Mouse (Mus musculus) forelimb bud, embryonic 11.5 days (tissue): ENCODE results near the gene Lifr.

Experiments
- DNase-seq: peaks from one replicate; pipeline ENCODE4 v3.0.0-alpha.2; 2012; ENCODE audit warnings: low read depth, low spot score

The Lifr gene

DNA sequence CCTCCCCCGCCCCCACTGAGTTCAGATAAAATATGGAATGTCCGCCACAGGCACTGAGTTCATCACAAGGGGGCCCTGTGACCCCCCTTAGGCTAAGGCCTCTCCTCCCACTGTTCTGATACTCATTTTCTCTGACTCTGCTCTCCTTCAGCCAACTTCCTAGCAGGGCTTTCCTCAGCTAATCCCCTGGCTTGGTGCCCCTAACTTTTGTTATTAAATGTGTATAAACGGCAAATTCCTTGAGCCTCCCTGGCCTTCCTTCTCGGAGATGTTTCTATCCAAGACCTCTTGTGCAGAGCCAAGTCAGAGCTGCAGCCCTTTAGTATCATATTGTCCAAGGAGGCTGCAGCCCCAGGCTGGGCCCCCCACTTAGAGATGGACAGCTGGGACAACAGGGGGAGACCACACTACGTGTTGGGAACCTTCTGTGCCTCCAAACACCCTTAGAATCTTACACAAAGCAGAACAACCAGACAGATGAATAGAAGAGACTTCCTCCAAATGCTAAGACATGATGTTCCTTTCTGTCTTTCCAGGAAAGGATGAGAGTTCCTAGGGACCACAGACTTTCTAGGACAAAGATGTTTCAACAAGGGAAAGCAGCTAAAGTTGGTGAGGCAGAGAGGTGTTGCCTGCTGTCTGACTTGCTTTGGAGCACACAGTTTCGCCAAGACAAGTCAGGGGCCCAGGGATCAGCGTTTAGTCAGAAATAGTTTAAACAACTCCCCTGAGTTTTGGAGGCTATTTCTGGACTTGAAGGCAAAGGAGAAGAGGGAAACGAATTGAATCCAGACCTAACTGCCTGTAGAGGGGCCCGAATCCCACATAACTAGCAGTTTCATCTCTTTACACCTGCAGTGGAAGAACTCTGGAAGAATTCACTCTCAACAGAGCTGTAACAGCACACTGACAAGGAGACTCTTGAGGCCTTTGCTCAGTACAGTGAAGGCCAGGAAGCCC is 111.3 kb downstream of the Lifr start:
- DNase-seq = no peak

DNA sequence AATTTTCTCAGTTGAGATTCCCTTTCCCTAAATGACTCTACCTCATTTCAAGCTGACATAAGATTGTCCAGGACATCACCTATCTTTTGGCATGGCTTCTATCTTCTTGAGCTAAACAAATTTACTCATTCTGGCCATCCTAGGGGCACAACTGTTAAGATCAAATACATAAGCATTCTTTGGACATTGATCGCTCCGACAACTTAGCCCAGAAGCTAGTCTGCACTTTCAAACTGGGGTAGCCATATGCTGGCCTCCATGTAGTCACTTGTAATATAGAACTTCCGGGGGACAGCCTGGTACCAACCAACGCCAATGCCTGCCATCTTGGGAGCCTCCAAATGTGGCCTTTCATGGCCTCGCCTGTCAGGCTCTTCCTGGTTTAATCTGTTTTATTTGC is 112.6 kb downstream of the Lifr start:
- no peak for DNase-seq

DNA sequence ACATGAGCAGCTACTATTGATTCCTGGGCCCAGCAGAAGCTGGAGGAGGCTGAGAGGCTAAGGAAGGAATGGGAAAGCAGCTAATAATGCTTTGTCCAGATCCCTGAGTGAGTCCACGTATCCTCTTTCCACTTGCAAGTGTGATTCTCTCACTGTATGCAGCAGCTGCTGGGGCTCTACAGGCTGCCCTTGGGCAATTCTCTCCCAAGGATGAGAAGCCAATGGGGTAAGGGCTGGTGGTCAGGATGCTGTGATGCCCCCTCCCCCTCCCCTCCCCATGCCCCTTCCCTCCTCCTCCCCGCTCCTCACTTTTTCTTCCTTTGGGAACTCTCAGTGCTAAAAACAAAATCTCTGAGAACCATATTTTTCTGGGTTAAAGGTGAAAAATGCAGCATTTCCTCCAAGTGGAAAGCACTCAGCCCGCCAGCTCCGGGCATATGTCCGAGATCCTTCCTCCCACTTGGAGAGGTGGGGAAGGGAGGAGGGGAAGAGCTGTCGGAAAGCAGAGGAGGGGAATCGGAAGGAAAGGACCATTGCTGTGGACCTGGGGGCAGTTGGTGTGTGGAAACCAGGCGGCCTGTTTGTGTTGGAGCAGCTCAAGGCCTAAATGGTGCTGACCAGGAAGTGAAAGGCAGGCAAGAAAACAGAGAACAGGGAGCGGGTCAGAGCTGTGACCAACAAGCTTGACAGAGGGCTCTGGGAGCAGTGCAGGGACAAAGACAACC is 113.4 kb downstream of the Lifr start:
- no peak for DNase-seq

DNA sequence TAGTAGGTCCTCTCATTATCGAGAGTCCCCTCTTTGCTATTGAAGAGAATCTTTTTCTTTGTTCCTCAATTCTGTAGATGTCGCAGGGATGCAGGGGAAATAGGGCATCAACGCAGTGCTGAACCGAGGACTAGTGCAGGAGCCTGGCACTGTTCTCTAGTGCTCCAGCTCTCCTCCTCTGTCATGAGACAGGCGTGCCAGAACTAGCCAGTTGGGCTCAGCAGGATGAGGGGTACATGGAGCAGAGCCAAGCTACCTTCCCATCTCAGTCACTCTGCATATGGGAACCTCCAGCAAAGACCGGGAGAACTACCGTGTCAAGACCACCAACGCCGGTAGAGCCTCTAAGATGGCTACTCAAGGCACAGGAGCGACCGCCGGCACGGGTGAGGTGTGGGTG is 114.5 kb downstream of the Lifr start:
- DNase-seq = no peak

DNA sequence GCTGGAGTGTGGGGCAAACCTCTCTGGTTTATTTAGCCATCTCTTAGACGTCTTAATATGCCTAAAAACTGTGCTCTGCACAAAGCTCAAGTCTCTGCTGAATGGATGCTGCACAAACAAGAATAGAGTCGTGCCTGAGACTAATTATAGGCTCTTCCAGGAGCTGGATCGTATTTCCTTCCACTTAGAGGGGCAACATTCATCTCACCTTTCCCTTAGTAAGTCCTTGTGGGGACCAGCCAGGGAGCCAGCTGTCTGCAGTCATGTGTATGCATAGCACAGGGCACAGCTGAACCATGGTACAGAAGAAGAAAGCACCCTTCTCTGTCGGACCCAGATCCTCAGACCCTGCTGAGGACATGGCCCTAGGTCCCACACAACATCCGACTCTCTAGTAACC is 115.7 kb downstream of the Lifr start:
- peak; percentile 44 for DNase-seq

DNA sequence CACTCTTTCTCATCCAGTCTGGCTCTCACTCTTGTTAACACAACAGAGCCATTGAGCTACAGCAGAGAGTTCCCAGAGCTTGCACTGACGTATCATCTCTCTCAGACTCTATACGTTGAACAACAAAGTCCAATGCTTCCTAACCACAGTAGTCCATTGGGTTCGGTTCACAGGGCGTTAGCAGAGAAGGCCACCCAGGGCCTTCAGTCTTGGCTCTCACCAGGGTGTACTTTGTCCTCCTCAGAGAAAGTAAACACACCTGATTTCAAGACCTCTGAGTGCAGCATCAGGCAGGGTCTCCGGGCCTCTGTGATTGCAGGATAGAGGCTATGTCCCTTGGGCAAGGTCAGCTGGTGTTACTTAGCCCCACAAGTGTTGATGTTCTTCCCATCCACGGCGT is 116.9 kb downstream of the Lifr start:
- no peak for DNase-seq

DNA sequence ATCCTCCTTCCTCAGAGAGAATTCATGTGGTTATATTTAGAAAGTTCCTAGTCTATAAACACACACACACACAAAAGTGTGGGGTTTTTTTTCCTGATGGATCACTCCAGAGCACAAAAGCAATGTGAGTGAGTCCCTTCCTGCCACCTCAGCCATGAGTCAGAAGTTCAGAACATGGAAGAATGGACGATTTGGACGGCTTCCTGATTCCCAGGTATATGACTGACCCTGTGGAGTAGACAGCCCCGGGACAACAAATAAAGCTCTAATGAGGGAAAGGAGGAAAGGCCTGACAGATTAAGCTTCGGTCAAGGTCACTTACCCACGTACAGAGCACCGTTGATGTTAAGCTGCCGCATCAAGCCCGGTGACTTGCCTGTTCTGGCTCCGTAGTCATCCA is 117.8 kb downstream of the Lifr start:
- DNase-seq = no peak

DNA sequence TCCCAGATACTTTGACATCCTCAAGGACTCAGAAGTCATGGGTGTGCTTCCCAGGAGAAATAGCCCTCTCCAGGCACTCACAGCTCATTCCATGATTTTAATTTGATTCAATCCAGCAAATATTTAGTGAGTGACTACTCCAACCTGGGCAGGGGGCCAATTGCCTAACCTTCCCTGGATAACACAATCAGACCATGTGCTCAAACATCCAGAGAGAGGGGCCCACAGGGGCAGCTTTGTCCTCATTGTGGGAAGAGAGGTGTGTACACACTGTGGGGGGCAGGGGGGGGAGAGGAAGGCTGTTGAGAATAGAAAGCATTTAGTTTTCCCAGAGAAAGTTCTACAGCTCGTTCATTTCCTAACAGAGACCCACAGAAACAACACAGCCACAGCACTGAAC is 123.3 kb downstream of the Lifr start:
- no peak for DNase-seq

DNA sequence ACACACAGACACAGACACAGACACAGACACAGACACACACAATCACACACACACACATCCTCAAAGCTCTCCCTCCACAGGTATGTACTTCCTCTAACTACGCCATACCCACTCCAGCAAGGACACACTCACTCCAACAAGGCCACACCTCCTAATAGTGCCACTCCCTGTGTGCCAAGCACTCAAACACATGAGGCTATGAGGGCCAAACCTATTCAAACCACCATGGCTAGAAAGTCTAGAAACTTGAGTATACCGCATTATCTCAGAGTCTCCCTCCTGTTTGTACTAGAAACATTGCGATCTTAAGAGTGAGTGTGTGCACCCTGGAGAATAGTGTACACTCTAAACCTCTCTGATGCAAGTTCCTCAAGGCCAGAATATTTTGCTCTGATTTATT is 125.4 kb downstream of the Lifr start:
- no peak for DNase-seq

DNA sequence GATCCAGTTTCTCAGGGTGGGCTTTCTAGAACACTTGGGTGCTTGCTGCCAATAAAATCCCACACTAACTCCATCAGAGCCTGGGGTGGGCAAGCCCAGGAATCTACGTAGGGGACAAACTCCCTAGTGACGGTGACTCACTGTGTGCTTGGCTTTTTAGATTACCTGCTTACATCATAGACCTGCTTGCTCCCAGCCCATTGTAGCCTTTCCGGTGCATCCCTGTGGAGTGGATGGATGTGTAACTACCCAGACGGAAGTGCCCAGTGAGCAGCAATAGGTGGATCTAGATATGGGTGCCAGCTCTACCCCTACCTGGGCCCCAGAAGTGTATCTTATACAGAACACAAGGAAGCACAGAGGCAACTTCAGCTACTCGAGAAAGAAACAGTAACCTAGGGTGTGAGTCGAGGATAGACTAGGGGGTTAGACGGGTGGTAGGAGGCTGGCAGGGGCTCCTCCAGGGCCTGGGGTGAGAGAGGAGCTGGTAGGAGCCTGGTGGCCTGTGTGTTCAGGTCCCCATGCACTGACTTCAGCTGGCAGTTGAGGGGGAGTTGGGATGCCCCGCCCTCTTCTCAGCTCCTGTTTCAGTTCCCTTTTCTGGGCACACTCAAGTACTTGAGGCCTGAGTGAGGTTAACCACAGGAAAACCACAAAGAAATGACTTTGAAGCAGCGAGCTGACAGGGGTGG is 126.3 kb downstream of the Lifr start:
- no peak for DNase-seq

DNA sequence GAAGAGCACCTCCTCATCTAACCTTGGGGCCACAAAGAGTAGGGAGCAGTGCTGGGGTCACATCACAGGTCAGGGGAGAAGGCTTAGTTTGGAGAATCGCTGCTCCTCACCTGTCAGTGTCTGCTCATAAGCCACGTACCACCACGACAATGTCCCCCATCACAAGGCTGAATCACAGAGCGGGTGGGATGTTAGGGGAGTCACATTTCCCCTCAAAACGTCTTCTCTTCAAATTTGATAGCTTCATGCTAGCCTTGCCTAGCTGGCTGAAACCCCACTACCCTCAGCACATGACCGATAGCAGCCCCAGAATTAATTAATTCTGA is 126.8 kb downstream of the Lifr start:
- no peak for DNase-seq

DNA sequence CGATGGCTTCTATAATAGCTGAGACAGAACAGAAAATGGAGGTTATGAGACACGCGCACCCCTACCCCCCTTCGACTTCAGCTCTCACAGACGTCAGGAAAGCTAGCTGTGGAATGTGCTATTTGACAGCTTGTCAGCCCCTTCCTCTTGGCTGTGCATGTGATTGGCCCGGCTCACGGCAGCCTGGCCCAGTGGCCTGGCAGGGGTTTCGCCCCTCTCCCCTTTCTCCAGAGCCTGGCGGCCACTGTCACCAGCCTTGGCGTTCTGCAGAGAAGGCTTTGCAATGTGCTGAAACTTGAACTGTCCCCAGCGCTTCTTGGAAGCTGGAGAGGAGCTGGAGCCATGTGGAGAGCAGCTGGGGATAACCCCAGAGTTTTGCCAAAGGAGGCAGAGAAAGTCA is 132.4 kb downstream of the Lifr start:
- peak; percentile 41 for DNase-seq

DNA sequence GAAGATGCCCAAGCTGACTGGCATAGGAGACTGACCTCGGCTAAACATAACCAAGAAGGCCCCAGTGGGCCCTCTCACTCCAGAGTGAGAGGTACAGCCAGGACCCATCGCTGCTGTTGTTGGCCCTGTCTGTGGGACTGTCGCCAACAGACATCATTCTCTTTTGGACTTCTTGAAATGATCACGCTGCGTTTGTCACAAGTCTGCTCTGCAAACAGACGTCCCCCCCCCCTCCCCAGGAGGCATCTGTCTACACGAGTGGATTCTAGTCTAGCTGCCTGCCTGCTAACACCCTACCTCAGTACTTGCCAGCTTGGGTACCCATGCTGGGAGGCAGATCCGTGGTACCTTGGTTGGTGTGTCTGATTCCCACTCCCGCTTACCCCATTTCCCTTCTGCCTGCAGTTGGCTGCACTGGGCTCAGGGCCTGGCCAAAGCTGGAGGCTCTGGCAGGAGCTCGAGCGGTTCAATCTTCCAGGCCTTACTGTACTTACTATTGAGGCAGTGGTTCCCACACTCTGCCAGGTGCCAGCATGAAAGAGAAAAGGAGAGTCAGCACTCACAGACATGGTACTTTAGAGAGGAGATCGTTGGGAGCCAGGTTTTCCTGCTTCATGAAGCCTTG is 133.8 kb downstream of the Lifr start:
- no peak for DNase-seq

DNA sequence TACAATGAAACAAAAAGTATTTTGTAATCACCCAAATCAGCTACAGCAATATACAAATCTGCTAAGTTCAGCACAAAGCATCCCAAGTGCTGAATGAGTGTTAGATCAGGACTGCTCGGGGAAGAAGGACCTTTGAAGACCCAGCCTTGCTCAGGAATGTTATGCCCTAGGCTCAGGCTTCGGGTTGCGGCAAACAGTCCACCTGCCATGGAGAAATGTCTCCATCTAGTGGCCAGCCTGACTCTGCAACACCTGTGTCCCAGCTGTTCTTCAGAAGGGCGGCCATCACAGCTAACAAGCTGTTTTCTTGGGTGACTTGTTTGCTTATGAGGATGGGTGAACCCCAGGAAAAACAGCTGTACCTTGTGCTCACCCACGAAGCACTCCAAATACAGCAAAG is 135.8 kb downstream of the Lifr start:
- peak; percentile 92 for DNase-seq

DNA sequence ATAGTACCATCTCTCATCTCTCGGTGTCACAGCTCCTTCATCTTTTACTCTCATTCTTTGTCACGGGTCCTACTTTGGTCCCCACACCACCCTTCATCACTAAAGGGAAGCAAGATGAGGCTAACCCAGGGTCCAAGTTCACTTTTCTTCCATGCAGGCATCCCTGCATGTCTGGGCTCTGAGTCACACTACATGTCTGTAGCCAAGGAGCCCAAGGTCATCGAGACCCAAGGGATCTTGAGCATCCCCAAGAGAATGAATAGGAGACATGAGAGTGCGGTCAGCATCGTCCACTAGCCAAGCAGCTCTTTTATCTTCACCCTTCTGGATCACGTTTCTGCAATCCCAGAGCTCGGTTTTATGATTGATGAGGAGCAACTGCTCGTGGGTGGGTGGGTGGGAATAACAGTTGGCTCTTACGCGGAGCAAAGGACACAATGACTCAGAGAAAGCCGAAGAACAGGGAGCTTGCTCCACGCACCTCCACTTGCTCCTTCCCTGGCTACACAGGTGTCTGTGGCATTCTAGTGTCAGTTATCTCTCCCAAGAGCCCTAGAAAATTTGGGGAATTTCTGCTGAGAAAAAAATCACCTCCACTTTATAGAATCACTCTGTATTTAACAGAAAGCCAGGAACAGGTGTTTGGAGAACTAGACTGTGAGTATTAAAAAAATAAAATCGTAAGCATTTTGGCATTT is 143.1 kb downstream of the Lifr start:
- DNase-seq = no peak

DNA sequence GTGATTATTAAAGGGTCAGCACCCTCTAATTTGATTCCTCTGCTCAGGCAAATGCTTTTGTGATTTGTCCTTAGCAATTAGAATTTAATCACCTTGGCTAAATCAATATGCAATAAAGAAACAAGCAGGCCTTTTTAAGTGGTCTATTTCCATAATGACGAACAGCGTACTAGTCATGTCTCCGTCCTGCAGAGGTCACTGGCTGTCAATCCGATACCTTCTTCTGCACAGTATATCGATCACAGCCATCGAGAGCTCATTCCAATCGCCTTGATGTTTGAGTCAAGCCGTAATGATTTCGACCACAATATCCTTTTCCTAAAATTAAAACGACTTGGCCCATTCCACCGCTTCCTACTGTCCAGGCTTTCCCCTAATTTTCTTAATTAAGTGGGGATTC is 149.5 kb downstream of the Lifr start:
- no peak for DNase-seq

DNA sequence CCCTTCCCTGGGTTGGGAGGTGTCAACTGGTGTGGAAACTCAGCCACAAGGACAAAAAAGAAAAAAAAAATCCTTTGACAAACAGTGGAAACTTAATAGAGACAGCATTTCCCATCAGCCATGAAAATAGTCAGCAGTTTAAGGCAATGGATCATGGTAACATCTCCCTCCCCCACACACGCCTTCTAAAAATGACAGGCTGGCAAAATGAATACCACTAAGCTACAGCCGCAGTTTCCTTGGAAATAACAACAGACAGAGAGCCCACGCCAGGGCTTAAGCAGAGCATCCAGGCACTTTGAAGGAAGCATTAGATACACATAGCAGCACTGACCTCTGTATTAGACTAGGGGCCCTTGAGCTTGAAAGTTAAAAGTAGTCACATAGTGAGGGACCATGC is 150.5 kb downstream of the Lifr start:
- DNase-seq = no peak

DNA sequence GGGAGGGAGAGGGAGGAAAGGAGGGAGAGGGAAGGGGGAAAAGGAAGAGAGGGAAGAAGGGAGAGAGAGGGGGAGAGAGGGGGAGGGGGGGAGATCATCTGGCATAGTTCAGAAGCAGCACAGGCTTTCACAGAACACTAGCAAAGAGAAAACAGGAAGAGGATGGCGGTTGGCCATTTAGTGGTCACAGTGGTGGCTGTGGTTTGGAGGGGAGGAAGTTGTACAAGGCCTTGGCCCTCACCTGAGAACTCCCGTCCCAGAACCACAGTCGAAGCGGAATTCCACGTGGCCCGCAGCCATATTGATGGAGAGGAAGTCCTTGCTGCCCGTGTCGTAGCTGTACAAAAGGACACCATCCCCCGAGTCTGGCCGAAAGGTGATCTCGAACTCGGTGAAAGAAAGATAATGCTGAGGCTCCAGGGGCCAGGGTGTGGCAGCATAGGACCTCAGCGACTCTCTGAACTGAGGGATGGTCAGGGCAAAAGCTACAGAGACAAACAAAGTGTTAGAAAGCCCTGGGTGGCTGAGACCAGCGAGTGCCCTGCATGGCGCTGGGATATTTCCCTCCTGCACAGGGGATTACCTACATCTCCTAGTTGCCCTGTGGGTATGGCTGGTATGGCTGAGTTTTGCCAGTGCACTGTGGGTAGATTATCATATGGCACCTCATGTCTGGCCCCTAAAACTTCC is 151.9 kb downstream of the Lifr start:
- DNase-seq = no peak
